Mouse (Mus musculus): Measurements from ENCODE around the gene Sdc4.

The Sdc4 gene

GRCm38 (mm10) chr2:164403396-164404081 is 40.1 kb downstream of the Sdc4 start:
- DNase-seq (ENCODE audit: low spot score), result no peak

DNA sequence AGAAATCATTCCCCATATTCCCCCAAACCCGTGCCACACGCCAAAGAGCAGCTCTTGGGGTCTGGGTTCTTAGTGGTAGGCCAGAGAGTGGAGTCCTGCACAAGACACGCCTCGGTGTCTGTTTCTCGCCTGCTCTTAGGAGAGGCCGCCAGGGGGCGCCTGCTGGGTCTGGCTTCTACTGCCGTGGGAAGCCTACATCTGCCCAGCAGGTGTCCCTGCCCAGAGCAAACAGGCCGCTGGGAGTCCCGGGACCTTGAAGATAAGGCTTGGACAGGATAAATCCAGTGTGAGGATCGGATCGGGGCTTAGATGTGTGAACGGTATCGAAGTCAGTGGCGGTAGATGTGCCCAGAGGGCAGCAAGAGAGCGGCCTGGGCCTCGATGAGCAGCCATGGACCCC is 40.8 kb downstream of the Sdc4 start, which contains the start of gene Rbpjl:
TSS of gene Rbpjl (plus strand) at position 236 of the 400 bp plus-strand sequence.
- DNase-seq (ENCODE audit: low spot score), result peak; percentile 51

DNA sequence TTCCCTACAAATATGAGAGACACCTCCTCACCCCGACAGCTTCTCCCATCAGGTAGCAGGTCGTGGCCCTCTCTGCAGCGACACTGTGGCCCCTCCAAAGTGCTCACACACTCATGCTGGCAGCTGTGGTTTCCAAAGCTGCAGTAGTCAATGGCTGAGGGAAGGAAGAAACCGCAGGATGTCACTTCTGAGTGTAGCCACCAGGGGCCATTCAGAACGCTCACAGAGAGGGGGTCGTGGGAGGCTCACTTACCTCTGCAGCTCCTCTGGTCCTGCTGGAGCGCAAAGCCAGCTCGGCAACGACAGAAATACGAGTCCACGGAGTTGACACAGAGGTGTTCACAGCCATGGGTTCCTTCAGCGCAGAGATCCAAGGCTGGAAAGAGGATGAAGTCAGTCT is 46.8 kb downstream of the Sdc4 start:
- no peak for DNase-seq (ENCODE audit: low spot score)

DNA sequence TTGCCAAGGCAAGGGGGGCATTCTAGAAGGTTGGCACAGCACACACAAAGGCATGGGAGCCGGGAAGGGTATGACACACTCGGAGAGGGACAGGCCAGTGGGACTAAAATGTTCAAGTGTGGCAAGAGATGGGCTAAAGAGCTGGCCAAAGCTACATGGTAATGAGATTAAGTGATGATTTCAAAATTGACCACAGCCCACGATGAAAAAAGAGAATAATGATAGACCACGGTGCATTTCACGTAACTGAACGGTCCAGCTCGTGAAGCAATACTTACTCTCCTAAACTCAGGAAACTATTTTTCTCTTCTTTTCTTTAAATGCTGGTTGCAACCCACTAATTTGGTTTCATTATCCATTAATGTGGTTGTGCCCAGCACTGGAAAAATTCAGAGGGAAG is 47.6 kb downstream of the Sdc4 start:
- DNase-seq (ENCODE audit: low spot score), result no peak

GRCm38 (mm10) chr2:164393126-164393525 is 50.6 kb downstream of the Sdc4 start:
- no peak for DNase-seq (ENCODE audit: low spot score)

- peak; percentile 64 for DNase-seq (ENCODE audit: low spot score)
These were observed 54.2 kb downstream of the Sdc4 start for GRCm38 (mm10) chr2:164389499-164389898.

- no peak for DNase-seq (ENCODE audit: low spot score)
These were observed 54.7 kb downstream of the Sdc4 start, which contains the start of gene Slpi for GRCm38 (mm10) chr2:164389020-164389419. Gene Slpi, minus strand, starts transcription at chr2:164389095.

DNA sequence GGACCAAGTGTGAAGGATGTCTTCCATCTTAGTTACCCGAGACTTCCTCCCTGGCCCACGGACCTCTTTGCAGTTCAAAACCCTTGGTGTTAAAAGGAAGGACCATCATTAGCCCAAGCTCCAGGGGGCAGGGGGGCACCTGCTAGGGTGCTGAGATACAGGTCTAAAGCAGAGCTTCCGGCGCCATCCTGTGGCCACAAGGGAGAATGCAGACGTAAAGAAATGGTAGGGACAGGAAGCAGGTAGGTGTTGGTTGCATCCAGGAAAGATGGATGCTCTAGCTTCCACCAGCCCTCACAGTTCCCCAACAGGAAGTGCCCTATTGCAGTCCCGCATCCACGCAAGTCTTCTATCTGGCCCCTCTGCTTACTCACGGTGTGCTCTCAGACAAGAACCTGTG is 56.7 kb downstream of the Sdc4 start:
- no peak for DNase-seq (ENCODE audit: low spot score)

DNA sequence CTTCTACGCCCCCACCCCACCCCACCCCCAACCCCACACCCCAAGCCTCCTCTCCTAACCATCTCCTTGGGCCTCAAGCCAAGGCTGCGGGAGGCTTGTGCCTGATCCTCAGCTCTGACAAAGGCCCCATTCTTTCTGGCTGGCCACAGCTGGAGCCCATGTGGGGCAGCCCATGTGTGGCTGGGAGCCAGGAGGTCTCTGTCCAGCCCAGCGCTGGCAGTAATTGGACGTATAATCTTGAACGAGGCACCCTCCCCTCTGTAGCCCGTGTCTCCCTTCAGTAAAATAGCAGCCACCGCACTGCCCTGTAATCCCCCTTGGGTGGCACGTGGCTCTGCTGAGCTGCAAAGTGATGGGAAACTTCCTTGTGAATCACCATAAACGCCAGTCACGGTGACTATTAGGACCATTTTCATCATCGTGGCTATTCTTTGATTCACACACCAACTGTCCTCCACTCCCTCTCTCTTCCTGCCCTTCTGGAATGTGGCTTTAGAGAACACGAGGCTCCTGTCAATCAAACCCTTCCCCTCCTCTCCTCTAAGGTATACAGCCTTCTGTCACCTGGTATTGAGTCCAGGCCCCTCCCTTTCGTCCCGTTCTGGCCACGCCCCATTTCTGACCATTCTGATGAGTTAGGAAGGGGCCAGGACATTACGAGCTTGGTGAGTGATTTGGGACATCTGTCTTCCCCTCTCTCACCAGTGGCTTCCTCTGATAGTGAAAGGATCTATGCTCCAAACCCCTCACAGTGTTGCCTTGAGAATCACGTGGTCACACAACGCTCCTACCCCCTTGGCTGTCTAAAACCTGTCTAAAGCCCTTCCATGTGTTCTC is 57.5 kb downstream of the Sdc4 start:
- no peak for DNase-seq (ENCODE audit: low spot score)

DNA sequence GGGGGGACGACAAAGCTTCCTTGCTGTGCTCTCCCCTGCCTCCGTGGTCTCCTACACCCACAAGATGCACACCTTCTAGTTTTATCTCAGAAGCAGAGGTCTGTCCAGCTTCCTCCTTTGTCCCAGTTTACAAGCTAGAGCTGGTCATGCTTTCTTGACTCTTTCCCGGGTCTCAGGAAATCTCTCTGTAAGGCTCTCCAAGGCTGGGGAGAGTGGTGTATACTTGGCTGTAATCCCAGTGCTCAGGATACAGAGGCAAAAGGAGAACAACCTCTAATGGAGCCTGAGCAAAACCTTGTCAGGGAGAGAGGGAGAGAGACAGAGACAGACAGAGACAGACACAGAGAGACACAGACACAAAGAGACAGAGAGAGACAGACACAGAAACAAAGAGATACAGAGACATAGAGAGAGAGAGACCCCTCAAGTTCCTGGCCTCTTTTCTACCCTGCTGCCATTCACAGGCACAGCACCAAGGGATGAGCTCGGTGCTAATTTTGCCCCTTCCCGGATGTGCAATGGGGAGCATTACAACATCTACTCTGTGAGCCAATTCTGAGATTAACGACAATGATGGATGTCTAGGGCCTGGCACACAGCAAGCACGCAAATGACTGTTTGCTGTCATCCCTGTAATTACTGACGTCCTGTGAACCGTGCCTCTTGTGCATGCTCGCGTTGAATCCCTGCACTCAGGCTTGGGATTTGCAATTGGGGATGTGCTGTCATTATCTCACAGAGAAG is 59.9 kb downstream of the Sdc4 start:
- no peak for DNase-seq (ENCODE audit: low spot score)

GRCm38 (mm10) chr2:164382971-164383370 is 60.7 kb downstream of the Sdc4 start:
- DNase-seq (ENCODE audit: low spot score), result no peak

- no peak for DNase-seq (ENCODE audit: low spot score)
These were observed 62.0 kb downstream of the Sdc4 start for GRCm38 (mm10) chr2:164381726-164382125.

GRCm38 (mm10) chr2:164377478-164378426 is 65.9 kb downstream of the Sdc4 start:
- no peak for DNase-seq (ENCODE audit: low spot score)

Data from yolk sac, embryonic 10.5 days (tissue).